Mouse (Mus musculus) lung, postnatal 0 days (tissue): ENCODE data around the gene Kcnk1.

Experiments
- CTCF ChIP-seq: IDR thresholded peaks from 2 replicates; pipeline ENCODE4 v1.5.1; 2016; ENCODE audit warnings: antibody characterized with exemption, mild to moderate bottlenecking
- EP300 ChIP-seq: IDR thresholded peaks from 2 replicates; pipeline ENCODE4 v1.6.1; 2016; ENCODE audit warnings: antibody characterized with exemption, mild to moderate bottlenecking, control low read depth

DNA sequence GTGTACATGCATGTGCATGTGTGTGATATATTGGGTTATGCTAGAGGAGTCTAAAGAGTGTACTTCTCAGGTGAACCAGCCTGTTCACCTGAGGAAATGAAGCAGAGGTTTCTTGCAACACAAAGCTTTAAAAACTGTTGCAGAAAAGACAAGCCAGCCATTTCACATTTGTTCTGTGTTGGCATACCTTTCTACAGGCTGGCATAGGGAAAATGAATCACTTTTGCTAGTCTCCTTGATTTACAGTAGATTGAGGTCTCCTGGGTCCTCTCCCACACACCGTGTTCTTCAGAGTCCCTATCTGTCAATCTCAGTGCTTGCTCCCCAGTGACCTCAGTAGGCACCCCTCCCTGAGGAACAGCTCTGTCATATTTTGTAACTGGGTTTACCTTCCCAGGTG, 79.1 kb downstream of the Kcnk1 start:
- TF ChIP-seq CTCF (no peak), EP300 (no peak)
